Mouse (Mus musculus) forebrain, embryonic 16.5 days (tissue): ENCODE data around the gene Apba1. TPM values are rescaled to one million over a fixed set of nuclear protein-coding genes. Genes with fewer than 3 reads are reported as not detected.

Experiments
- ATAC-seq: fragments of 200-750 bp; cut with Nextera tagmentation; 2 replicates; pipeline ENCODE4 v1.8.0; 2017; ENCODE audit warnings: mild to moderate bottlenecking, moderate library complexity
- H3K27ac ChIP-seq: fragments of 300-500 bp; sonication (generic); 2 replicates; pipeline ENCODE4 v1.5.1; 2014; ENCODE audit warnings: low read length, control low read depth
- H3K27me3 ChIP-seq: fragments of 300-500 bp; sonication (generic); replicated peaks from 2 replicates; pipeline ENCODE4 v1.6.1; 2014; ENCODE audit warnings: low read length; ENCODE audit not compliant: control insufficient read depth, insufficient read depth
- H3K36me3 ChIP-seq: fragments of 300-500 bp; sonication (generic); 2 replicates; pipeline ENCODE4 v1.6.1; 2014; ENCODE audit not compliant: control insufficient read depth, insufficient read depth
- H3K4me1 ChIP-seq: fragments of 300-500 bp; sonication (generic); replicated peaks from 2 replicates; pipeline ENCODE4 v1.6.1; 2014; ENCODE audit warnings: low read length; ENCODE audit not compliant: control insufficient read depth, insufficient read depth
- H3K4me2 ChIP-seq: fragments of 300-500 bp; sonication (generic); 2 replicates; pipeline ENCODE4 v1.6.1; 2014; ENCODE audit warnings: mild to moderate bottlenecking, low read length, control low read depth
- H3K4me3 ChIP-seq: fragments of 300-500 bp; sonication (generic); replicated peaks from 2 replicates; pipeline ENCODE4 v1.5.1; 2014; ENCODE audit warnings: mild to moderate bottlenecking, low read length, control low read depth
- H3K9ac ChIP-seq: fragments of 300-500 bp; sonication (generic); replicated peaks from 2 replicates; pipeline ENCODE4 v1.6.1; 2014; ENCODE audit warnings: low read depth, low read length, control low read depth
- H3K9me3 ChIP-seq: fragments of 300-500 bp; sonication (generic); 2 replicates; pipeline ENCODE4 v1.6.1; 2016; ENCODE audit warnings: low read length; ENCODE audit not compliant: control insufficient read depth
- WGBS: fragments of 180-500 bp; shearing (Covaris S2); extraction: QIAGEN DNeasy Blood & Tissue Kit; methylation state at CpG from one replicate; pipeline ENCODE4 v1.1.7; 2014; 5-methylcytosine and 5-hydroxymethylcytosine counted together
- polyA plus RNA-seq: library from polyadenylated mRNA; unstranded; fragments of >200 nt; fragmentation: Nextera tagmentation; extraction: Ambion mirVana; gene quantifications from 2 replicates; pipeline ENCODE4 v1.2.1, GENCODE M21; 2015

The Apba1 gene
- polyA plus RNA-seq = 5.5 and 6.6 TPM in 2 replicates

- WGBS = under 1% methylated on average over 86 of the region's 98 CpGs
- Histone ChIP-seq H3K27ac (peak within 1 kb of the TSS; percentile 95), H3K27me3 (no peaks in the 10 kb centered on the region), H3K36me3 (no peaks in the 10 kb centered on the region), H3K9me3 (no peaks in the 10 kb centered on the region), H3K4me1 (peaks cover 15% of the 10 kb centered on the region), H3K4me2 (peak within 1 kb of the TSS; percentile 74), H3K4me3 (peak within 1 kb of the TSS; percentile 65), H3K9ac (peak within 1 kb of the TSS; percentile 95)
- peak; percentile 87 for ATAC-seq
These were observed at the start of gene Apba1 for GRCm38 (mm10) chr19:23758554-23759321. Gene Apba1 (plus strand): TSS chr19:23758887.

DNA sequence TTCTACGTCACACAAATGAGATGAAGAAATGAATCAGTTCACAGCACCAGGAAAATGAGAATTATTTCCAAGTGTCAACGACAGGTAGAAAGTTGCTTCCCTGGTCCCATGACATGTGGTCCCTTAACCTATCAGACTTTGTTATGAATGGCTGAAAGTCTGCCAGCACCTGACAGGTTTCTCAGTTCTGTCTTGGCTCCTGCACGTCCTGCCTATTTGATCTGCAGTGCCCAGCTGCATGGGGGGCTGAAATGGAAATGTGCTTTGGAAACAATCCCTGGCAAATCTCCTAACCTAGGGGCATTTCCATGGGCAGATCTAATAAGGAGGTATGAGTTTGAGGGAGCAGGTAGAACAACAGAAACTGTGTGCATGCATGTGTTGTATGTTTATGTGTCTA is 12.2 kb upstream of the Apba1 start:
- H3K4me1 ChIP-seq = no peaks in the 10 kb centered on the region
- no peaks in the 10 kb centered on the region for H3K9me3 ChIP-seq
- no peak for ATAC-seq
- no peak overlapping the region for H3K9ac ChIP-seq
- no peak overlapping the region for H3K27ac ChIP-seq
- H3K4me2 ChIP-seq = no peak overlapping the region
- H3K4me3 ChIP-seq = no peak overlapping the region
- H3K27me3 ChIP-seq = no peaks in the 10 kb centered on the region
- 64% methylated on average over 3 of the region's 3 CpGs for WGBS
- no peaks in the 10 kb centered on the region for H3K36me3 ChIP-seq

DNA sequence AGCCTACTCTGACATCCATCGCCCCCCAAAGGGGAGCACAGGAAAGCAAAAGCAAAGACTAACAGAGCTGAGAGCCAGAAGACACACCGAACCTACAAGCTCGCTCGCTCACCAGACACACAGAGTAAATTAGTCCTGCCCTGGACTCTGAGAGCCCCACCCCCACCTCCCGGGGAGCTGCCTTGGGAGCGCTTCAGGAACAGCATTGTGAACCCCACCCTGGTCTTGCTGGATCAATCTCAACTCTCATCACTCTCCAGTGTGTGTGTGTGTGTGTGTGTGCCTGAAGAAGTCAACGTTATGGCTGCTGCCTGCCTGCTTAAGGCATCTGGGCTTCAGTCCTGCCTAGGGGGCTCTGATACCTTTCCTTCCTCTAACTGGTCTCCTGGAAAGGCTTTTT is 1.7 kb upstream of the Apba1 start:
- peaks cover 15% of the 10 kb centered on the region for H3K4me1 ChIP-seq
- no peaks in the 10 kb centered on the region for H3K9me3 ChIP-seq
- ATAC-seq = no peak
- no peak overlapping the region for H3K4me2 ChIP-seq
- no peaks in the 10 kb centered on the region for H3K27me3 ChIP-seq
- H3K36me3 ChIP-seq = no peaks in the 10 kb centered on the region
- H3K9ac ChIP-seq = no peak overlapping the region
- WGBS = 18% methylated on average over 7 of the region's 7 CpGs
- H3K4me3 ChIP-seq = no peak overlapping the region
- H3K27ac ChIP-seq = no peak overlapping the region

DNA sequence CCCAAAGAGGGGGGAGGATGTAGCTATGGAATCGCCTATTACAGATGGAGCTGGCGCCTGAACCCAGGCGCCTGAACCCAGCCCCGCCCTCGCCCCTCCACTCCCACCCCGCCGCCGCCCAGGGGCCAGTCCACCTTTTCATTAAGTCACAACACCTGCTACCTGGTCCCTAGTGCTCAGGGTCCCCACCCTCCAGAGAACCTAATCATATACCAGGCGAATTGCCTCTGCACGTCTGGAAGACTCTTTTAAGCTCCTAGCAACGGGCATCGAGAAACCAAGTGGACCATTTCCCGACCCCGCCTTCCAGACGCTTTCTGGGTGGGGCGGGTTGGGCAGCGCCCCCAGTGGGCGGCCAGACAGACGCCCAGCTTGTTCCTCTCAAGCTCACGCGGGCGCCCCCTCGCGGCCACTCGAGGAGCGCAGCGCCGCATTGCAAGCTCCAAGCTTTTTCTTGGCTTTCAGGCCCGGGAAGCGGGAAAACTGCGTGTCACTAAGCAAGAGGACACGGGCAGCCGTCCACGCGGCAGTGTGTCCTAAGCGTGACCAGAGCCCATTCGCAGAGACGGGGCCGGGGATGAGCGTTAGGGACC is 630 bp upstream of the Apba1 start:
- Histone ChIP-seq H3K9me3 (no peaks in the 10 kb centered on the region), H3K4me1 (peaks cover 15% of the 10 kb centered on the region), H3K36me3 (no peaks in the 10 kb centered on the region), H3K4me2 (peak overlapping the region; percentile 74), H3K4me3 (peak overlapping the region; percentile 65), H3K27ac (peak overlapping the region; percentile 95), H3K9ac (peak overlapping the region; percentile 95), H3K27me3 (no peaks in the 10 kb centered on the region)
- 0% methylated on average over 40 of the region's 40 CpGs for WGBS
- peak; percentile 73 for ATAC-seq

- Histone ChIP-seq H3K27me3 (no peaks in the 10 kb centered on the region), H3K4me2 (peak overlapping the region; percentile 74), H3K9me3 (no peaks in the 10 kb centered on the region), H3K4me3 (peak overlapping the region; percentile 65), H3K9ac (peak overlapping the region; percentile 95), H3K4me1 (peaks cover 17% of the 10 kb centered on the region), H3K27ac (peak overlapping the region; percentile 95), H3K36me3 (no peaks in the 10 kb centered on the region)
- peak; percentile 44 for ATAC-seq
- under 1% methylated on average over 17 of the region's 17 CpGs for WGBS
These were observed 747 bp downstream of the Apba1 start for GRCm38 (mm10) chr19:23759322-23759945.

DNA sequence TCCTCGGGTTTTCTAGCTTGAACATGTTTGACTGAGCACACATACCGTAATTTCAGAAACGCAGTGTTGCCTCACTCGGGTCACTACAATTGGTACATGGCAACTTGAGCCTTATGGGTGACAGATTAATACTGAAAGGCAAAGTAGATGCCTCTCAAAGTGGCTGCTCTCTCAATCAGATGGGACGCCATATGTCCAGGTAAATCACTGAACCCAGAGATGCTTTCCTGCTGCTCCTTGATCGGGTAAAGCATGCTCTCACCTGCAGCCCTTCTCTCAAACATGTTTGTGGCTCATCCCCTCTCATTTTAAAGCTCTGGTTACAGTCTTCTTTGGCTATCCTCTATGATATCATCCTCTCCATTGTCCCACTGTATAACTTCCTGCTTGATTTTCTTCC is 4.7 kb downstream of the Apba1 start:
- Histone ChIP-seq H3K9ac (no peak overlapping the region), H3K4me2 (no peak overlapping the region), H3K9me3 (no peaks in the 10 kb centered on the region), H3K4me3 (no peak overlapping the region), H3K36me3 (no peaks in the 10 kb centered on the region), H3K27me3 (no peaks in the 10 kb centered on the region), H3K27ac (no peak overlapping the region), H3K4me1 (peaks cover 13% of the 10 kb centered on the region)
- WGBS = 88% methylated on average over 6 of the region's 6 CpGs
- ATAC-seq = no peak

DNA sequence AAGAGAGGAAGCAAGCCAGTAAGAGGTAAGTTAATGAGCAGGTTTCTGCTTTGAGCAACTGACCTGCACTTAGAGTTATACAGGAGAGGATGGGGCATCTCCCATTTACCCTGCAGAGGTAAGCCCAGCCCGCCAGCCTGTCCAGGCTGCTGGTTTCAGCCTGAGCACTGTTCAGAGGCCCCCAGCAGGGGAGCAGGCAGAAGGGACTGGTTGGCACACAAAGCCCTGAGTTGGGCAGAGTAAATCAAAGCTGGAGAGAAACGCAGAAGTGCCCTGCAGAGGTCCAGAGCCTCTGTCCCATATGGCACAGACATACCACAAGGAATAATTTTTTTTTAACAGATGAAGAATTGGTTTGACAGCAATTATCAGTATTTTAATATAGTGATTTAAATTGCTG is 5.4 kb downstream of the Apba1 start:
- H3K36me3 ChIP-seq = no peaks in the 10 kb centered on the region
- H3K27me3 ChIP-seq = no peaks in the 10 kb centered on the region
- H3K4me3 ChIP-seq = no peak overlapping the region
- no peak overlapping the region for H3K4me2 ChIP-seq
- H3K9me3 ChIP-seq = no peaks in the 10 kb centered on the region
- 34% methylated on average over 2 of the region's 2 CpGs for WGBS
- no peak for ATAC-seq
- H3K9ac ChIP-seq = no peak overlapping the region
- no peak overlapping the region for H3K27ac ChIP-seq
- H3K4me1 ChIP-seq = peaks cover 13% of the 10 kb centered on the region

DNA sequence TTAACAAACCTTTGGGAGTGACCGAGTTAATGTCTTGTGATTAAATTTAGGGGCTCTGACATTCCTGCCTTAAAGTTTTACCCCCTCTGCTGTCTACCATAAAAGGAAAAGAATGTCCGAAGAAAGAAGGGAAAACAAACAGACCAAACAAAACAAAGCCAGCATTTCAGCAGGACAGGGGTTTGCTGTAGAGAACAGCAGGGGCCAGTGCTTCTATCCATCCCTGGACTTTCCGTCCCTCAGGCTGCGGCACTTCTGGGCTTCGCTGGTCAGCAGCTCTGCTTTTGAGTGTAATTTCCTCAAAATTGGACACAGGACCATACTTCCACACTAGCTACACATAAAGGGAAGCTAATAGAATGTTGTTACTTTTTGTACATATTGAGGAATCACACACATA is 10.2 kb downstream of the Apba1 start:
- WGBS = 52% methylated on average over 5 of the region's 5 CpGs
- no peak overlapping the region for H3K27ac ChIP-seq
- H3K4me1 ChIP-seq = peaks cover 16% of the 10 kb centered on the region

More for the DNA sequence above, 10.2 kb downstream of the Apba1 start:
- Histone ChIP-seq H3K9ac (no peak overlapping the region), H3K27me3 (no peaks in the 10 kb centered on the region), H3K9me3 (no peaks in the 10 kb centered on the region), H3K4me2 (no peak overlapping the region), H3K36me3 (no peaks in the 10 kb centered on the region), H3K4me3 (no peak overlapping the region)
- no peak for ATAC-seq
